Mouse (Mus musculus) skeletal muscle tissue, adult 2 months (tissue): ENCODE data around the gene Amhr2.

ENCODE experiments used
- DNase-seq: peaks from one replicate; pipeline ENCODE4 v3.0.0-alpha.2; 2012; ENCODE audit warnings: low read depth, low spot score

The Amhr2 gene

DNA sequence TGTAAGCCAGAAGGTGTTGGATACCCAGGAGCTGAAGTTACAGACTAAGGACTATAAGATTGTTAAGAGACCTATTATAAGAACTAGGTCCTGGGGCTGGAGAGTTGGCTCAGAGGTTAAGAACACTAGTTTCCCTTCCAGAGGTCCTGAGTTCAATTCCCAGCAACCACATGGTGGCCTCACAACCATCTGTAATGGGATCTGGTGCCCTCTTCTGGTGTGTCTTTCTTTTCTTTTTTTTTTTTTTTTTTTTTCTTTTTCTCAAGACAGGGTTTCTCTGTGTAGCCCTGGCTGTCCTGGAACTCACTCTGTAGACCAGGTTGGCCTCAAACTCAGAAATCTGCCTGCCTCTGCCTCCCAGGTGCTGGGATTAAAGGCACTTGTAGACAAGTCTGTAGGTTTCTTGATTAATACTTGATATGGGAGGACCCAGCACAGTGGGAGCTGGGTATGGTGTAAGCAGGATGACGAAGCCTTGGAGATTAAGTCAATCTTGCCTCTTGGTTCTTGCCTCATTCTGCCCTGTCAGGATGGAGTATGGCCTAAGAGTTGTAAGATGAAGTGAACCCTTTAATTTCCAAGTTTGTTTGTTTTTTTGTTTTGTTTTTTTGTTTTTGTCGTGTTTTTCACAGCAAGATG lies 21.4 kb upstream of the Amhr2 start:
- no peak for DNase-seq

DNA sequence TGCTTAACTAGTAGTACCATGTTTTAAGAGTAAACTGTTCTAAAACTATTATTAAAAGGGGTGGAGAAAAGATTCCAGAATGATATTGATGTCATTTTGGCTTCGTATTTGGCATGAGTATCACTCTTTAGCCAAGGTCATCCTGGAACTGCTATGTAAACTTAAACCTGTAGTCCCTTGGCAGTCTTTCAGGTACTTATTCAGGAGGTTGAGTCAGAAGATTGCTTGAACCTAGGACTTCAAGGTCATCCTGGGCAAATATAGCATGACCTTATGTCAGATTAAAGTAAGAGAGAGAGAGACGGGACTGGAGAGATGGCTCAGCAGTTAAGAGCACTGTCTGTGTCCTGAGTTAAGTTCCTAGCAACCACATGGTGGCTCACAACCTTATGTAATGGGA lies 20.5 kb upstream of the Amhr2 start:
- no peak for DNase-seq

DNA sequence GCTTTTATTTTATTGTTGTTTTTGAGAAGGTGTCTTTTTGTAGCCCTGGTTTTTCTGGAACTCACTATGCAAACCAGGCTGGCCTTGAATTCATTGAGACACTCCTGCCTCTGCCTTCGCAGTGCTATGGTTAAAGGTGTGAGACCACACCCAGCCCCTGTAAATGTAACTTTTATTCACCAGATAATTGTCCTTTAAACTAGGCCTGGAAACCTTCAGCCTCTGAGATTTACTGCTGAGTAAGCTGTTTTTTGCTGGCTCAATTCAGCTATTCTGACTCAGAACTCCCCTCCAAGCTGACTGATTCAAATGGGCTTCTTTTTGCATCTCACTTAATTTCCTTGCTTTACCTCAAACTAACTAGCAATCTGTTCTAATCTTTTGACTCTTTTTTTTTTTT lies 18.2 kb upstream of the Amhr2 start:
- DNase-seq, result no peak

DNA sequence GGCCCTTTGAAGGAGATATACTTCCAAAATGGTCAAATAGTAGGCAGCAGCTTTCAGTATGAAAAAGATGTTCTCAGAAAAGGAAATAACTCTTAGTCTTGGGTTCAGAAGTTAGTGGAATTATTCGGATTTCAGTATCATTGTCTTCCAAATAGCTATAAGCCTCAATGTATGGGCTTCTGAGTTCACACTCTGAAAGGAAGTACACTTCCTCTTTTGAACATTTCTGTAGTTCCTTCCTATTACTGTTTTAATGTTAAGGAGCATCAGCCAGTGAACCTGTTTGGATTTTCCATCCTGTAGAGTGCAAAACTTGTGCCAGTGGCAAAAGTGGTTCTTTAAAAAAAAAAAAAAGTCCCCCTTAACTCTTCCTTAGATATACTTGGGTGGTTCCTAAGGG lies 13.1 kb upstream of the Amhr2 start:
- no peak for DNase-seq

- DNase-seq, result no peak
Measured at GRCm38 (mm10) chr15:102433173-102433572, 12.0 kb upstream of the Amhr2 start.

GRCm38 (mm10) chr15:102442490-102442889 lies 2.7 kb upstream of the Amhr2 start:
- DNase-seq, result peak; percentile 66

DNA sequence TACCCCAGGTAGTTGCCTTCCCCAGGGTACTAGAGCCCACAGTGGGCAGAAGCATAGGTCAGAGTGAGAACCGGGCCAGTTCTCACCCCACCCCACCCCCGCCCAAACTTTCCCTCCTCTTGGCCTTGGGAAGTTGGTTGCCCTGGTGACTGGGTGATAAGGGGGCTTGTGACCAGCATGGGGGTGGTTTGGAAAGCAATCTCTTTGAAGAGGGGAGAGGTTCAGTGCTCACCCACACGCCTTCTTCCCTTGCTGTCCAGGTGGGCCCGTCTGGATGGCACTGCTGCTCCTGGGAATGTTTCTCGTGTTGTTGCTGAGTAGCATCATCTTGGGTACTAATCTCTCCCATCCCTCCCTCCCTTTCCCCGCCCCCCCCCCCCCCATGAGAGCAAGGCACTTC lies 1.3 kb downstream of the Amhr2 start:
- DNase-seq, result no peak

GRCm38 (mm10) chr15:102449366-102449765 lies 4.2 kb downstream of the Amhr2 start:
- DNase-seq, result no peak

DNA sequence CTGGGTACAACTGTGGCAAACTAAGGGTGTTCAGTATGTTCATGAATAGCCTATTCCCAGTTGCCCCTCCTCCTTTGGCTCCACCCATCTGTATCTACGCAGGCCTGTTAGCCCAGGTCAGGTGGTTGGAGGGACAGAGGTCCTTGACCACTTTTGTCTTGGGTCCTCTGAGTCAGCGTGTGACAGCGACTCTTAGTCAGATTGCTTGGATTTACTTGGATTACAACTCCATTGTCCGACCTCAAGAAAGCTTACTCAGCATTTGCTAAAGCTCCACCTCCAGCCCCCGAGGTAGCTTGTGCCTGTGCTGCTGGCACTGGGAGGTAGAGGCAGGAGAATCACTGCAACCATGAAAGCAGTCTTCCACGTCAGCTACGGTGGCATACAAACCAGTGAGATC lies 5.8 kb downstream of the Amhr2 start:
- no peak for DNase-seq

DNA sequence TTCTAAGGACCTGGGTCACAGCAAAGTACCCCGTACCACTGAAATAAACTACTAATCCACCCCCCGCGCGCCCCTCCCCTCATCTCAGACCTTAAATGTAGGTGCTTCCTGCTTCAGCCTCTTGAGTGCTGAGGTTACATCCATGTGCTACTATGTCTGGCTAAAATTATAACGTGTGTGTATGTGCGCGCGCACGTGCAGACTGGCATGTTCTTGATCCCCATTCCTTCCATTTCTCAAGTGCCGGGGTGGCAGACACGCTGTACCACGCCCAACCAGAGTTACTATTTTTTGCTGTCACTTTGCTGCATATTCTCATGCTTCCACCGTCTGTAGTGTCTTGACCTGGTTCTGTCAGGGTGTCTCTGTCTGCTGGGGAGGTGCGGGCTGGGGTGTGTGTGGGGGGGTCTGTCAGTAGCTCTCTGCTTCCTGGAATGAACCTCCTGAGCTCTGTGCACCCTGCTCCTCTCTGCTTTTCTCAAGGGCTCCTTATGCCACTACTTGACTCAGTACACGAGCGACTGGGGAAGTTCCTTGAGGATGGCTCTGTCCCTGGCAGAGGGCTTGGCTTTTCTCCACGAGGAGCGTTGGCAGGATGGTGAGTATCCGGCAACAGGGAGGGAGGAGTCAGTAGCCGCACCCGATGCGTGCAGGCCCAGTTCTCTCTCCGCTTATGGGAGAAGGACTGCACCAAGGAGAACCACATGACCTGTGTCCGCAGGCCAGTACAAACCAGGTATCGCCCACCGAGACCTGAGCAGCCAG lies 6.7 kb downstream of the Amhr2 start:
- peak; percentile 68 for DNase-seq

DNA sequence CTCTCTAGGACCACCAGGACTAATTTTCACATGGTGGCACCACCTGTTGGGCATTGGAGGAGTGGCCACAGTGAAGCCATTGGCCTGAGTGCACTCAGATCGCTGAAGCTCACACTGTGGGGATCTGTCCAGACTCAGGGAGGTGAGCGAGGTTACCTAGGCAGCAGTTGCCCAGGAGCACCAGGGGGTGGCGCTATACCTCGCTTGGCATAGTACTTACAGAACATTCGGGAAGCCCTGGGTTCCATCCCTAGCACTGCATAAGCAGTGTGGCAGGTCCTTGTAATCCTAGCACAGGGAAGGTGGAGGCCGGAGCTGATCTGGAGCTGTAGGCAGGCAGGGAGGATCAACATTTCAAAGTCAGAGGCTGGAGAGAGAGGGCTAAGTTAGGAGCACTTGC lies 10.8 kb downstream of the Amhr2 start:
- no peak for DNase-seq

DNA sequence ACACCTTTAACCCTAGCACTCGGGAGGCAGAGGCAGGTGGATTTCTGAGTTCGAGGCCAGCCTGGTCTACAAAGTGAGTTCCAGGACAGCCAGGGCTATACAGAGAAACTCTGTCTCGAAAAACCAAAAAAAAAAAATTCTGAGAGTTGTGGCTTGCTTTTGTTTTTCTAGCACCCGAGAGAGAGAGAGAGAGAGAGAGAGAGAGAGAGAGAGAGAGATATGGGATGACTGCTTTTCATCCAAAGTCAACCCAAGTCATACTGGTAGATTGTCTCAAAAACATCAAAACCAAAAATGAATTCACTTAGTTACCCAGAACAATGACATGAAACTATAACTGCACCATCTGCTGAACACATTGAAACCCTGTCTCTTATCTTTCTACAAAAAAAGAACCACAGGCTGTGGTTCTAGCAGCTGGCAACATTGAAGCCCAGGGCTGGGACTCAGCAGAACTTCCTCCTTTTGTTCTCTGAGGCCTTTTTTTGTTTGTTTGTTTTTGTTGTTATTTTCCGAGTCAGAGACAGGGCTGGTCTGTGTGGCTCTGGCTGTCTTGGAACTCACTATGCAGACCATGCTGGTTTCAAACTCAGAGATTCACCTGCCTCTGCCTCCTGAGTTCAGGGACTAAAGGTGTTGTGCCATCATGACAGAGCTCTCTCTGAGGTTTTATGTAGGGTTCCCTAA lies 13.0 kb downstream of the Amhr2 start:
- DNase-seq, result no peak

GRCm38 (mm10) chr15:102458904-102459317 lies 13.7 kb downstream of the Amhr2 start, which contains the start of gene Prr13:
Gene Prr13, plus strand, starts transcription at chr15:102459028.
- DNase-seq, result peak; percentile 91

GRCm38 (mm10) chr15:102459381-102459780 lies 14.2 kb downstream of the Amhr2 start:
- no peak for DNase-seq

GRCm38 (mm10) chr15:102459847-102460246 lies 14.7 kb downstream of the Amhr2 start:
- DNase-seq, result no peak

DNA sequence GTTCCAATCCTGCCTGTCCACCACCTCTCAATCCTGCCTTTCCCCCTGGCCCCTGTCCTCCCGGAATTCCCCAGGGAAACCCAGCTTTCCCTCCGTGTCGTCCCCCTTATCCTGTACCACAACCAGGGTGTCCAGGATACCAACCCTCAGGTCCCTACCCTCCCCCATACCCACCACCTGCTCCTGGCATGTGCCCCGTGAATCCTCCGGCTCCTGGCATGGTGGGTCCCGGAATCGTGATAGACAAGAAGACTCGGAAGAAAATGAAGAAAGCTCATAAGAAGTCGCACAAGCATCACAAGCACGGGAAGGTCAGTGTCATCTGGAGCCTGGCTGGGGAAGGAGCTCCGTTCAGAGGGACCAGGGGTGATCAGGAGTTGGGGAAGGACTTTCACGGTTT lies 15.2 kb downstream of the Amhr2 start:
- no peak for DNase-seq

GRCm38 (mm10) chr15:102460971-102461370 lies 15.8 kb downstream of the Amhr2 start:
- DNase-seq, result no peak

DNA sequence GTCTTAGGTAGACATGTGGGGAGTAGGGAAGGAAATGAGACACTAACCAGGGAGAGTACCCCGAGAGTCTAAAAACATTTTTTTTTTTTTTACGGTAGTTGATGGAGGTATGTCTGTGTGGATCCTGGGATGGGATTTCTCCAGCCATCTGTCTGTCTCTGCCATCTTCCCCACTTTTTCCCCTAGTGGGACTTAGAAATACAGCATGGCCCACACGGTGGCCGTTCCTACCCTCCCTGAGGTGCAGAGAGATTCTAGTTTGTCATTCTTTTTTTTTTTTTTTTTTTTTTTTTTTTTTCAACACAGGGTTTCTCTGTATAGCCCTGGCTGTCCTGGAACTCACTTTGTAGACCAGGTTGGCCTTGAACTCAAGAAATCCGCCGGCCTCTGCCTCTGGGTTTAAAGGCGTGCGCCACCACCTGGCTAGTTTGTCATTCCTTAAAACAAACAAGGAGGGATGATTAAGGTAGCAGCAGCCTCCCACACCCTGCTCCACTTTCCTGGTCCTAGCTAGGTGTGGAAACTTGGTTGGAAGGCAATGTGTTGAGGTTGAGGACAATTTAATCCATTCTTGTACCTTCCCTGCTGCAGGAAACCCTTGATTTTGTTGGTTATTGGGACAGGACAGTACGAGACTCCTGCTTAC lies 16.4 kb downstream of the Amhr2 start:
- DNase-seq, result no peak

DNA sequence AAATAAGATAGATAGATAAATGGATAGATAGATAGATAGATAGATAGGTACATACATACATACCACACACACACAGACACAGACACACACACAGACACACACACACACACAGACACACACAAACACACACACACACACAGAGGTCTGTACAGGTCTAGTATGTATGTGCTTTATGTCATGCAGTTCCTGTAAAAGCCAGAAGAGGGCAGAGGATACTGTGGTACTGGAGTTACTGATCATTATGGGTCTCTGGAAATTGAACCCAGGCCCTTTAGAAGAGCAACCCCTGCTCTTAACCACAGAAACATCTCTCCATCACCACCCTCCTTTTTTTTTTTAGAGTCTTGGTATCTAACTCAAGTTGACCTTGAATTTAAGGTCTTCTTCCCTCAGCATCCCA lies 18.5 kb downstream of the Amhr2 start:
- DNase-seq, result no peak

DNA sequence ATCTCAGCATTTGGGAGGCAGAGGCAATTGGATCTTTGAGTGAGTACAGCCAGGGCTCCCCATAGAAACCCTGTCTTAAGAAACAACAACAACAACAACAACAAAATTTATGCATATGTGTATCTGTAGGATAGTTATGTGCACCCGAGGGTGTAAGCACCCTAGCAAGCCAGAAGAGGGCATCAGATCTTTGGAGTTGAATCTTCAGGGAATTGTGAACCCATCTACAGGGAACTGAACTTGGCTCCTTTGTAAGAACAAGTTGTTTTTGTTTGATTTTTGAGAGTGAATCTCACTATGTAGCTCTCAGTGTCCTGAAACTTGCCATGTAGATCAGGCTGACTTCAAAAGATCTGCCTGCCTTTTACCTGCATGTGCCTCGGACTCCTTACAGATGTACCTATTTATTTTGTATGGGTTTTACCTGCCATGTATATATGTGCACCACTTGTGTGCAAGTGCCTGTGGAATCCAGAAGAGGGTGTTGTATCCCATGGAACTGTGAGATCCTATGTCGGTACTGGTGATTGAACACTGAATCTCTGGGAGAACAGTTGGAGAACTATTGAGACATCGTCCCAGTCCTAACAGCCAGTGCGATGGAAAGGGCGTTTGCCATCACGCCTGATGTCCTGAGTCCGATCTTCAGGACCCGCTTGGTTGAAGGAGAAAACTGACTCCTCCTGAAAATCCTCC lies 23.7 kb downstream of the Amhr2 start:
- DNase-seq, result no peak

GRCm38 (mm10) chr15:102470183-102470604 lies 25.0 kb downstream of the Amhr2 start, which contains the start of gene Pcbp2:
Gene Pcbp2, plus strand, starts transcription at chr15:102470539.
- DNase-seq, result peak; percentile 97
